Mouse (Mus musculus) gastrocnemius, postnatal 14 days (tissue): ENCODE data around the gene Slc25a39. TPM values are rescaled to one million over a fixed set of nuclear protein-coding genes. Genes with fewer than 3 reads are reported as not detected.

Experiments used
- DNase-seq: peaks from one replicate; pipeline ENCODE4 v3.0.0; 2021; ENCODE audit warnings: mixed read lengths
- intact Hi-C: fragments of 180-260 bp; cut with DNase I; formaldehyde crosslinking; loops from one replicate; pipeline ENCODE4 v1.15.1; 2025; ENCODE audit warnings: low total_unique reads
- long read RNA-seq, 2 experiments: library from polyadenylated mRNA; stranded (forward); transcript quantifications; one replicate each; pipeline ENCODE4 v2.0.0; 2021
- total RNA-seq, 2 experiments: library from RNA; stranded (reverse); gene quantifications; 2 replicates each; pipeline ENCODE4 v1.2.3; 2021

Gene Slc25a39
- 10 to 100 TPM; 46.6 to 48.9 TPM for total RNA-seq
- long read RNA-seq, experiment 1, transcript Slc25a39-201 (12 exons, 1,685 nt), result major isoform, 39 of 46 reads
- long read RNA-seq, experiment 1, partial matches to known transcripts, result 5 of 46 reads
- long read RNA-seq, experiment 1, other reads (novel, unspliced or antisense), result 2 of 46 reads
- long read RNA-seq, experiment 2, transcript Slc25a39-201 (12 exons, 1,685 nt), result major isoform, 51 of 58 reads
- long read RNA-seq, experiment 2, partial matches to known transcripts, result 2 of 58 reads
- long read RNA-seq, experiment 2, other reads (novel, unspliced or antisense), result 4 of 58 reads

- DNase-seq, result no peak
- intact Hi-C loops, result no loop called here
Measured at GRCm38 (mm10) chr11:102407834-102408215, at the start of gene Slc25a39. Gene Slc25a39 (minus strand): TSS chr11:102407946.

DNA sequence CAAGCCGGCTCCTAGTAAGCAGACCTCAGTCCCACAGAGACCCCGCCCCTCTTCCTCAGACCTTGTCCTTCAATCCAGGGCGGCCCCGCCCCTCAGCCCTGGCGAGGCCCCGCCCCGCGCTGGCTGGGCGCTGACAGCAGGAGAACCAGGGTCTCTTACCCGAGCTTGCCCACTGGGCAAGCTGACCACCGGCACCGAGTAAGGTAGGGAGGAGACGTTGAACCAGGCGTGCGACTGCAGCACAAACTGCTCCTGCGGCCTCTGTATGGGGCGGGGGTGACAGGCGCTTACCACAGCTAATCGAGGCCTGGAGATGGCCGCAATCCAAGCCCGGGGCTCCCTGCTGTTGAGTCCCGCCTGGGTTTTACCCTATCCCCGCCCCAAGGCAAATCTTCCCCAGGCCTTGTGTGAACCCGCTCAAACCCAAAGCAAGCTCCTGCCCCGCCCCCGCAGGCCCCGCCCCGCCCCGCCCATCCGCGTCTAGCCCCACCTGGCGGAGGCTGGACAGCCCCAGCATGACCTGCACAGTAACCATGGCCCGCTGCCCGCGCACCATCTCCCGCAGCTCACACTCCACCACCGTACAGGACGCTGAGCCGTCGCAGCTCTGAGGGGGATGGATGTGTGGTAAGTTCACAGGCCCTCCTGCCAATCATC, 48.1 kb upstream of the Slc25a39 start:
- intact Hi-C loops, result no loop called here
- DNase-seq, result peak; percentile 70

DNA sequence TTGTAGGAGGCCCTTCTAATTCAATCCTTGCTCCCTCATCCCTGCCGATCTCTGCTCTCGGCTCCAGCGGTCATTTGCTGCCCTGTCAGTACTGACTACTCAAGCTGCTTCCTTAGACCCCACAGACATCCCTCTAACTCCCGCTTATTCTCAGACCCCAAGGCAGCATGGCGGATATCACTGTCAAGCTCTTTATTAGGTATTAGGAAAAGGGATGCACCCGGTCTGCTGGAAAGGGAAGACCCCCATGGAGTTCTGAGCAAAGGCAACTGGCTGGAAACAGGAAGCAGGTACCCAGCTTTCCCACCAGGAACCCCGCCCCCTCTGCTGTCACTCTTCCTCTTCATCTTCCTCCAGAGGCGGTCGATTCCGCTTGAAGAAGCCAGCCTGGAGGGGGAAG, 45.4 kb upstream of the Slc25a39 start:
- intact Hi-C loops, result no loop called here
- DNase-seq, result no peak

DNA sequence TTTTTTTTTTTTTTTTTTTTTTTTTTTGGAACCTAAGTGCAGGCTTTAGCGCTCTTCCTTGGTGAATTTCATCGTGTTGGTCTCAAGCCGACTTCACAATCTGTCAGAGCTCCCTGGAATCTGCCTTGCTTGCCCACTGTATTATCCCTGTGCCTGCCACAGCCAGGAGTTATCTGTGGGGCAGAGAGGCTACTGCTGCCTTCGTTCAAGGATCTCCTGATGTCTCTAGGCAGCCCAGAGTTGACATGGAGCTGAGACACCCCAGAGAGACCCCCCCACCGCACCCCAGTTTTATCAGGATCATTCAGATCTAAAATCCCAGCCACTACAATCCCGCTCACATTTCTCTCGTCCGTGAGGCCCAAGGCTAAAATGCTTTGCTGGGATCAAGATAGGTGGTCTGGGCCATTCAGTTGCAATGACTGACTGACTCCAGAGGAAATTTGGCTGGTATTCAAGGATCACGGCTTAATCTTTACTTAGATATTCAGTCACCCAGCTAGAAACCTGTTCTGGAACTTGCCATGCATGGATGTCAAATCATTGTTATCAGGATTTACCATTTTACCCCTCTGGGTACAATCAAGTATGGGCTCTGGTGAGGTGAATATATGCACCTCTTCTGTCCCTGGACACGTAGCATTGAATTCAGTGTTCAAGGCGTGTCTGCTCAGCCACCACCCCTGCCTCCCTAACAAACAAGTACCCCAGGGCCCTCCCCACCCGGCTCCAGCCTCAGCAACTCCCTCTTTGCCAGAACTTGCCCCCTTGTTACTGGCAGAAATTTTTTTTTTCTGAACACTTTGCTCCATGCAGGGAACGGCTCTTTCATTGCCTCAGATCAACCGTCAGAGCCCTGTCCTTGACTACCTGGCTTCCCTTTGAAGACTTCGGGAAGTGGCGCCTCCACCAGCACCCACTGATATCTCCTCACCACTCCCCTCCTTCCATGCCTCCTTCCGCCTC, 41.6 kb upstream of the Slc25a39 start:
- intact Hi-C loops, result no loop called here
- no peak for DNase-seq

- DNase-seq, result no peak
- intact Hi-C loops, result no loop called here
Measured at GRCm38 (mm10) chr11:102448327-102448726, 40.6 kb upstream of the Slc25a39 start.

- intact Hi-C loops, result no loop called here
- peak; percentile 82 for DNase-seq
Measured at GRCm38 (mm10) chr11:102447497-102447896, 39.8 kb upstream of the Slc25a39 start, which contains the start of gene Fam171a2. Gene Fam171a2 (minus strand): TSS chr11:102447682.

- DNase-seq, result no peak
- intact Hi-C loops, result no loop called here
Measured at GRCm38 (mm10) chr11:102446581-102447461, 39.1 kb upstream of the Slc25a39 start.

DNA sequence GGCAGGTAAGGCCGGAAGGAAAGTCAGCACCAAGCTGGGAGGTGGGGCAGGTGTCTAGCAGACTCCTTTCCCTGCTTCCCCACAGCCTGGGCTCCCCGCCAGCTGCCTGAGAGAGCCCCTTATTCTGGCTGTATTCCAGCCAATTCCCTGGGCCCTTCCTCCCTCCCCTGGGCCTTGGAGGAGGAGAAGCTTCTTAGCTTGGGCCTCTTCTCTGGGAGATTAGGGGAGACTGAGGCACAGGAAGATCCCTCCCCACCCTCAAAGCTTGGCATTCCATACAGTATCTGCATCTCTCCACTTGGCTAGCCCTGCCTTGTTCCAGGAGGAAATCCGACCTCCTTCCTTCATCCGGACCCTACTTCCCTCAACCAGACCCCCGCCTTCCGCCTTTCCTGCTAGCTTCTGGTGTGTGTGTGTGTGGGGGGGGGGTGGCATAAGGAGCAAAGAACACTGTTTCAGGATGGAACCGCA, 38.2 kb upstream of the Slc25a39 start:
- intact Hi-C loops, result no loop called here
- DNase-seq, result no peak

DNA sequence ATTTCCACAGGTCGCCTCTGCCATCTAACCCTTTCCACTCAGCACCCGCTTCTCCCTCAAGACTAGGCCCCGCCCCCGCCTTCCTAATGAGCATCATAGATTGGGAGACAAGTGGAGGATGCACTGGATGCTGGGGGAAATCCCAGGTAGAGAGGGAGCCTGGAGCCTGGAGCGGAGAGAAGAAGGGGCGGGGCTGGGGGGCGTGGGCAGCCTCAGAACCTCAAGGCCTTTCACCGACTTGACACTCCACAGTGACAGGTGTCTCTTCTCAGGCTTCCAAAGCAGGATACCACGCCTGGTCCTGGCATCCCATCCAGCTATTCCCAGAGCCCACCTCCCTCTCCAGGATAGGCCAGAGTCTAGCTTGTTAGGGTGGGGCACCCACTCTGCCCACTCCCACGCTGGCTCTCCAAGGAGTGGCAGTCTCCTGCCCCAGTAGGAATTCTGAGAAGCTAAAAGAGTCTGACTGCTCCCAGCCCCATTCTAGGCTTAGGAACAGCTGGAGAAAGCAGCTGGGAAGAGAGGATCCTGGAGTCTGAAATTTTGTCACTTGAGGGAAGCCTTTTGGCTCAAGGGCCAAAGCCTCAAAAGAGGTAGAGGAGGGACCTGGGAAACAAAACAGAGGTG, 37.6 kb upstream of the Slc25a39 start:
- DNase-seq, result no peak
- intact Hi-C loops, result no loop called here

GRCm38 (mm10) chr11:102444781-102445180, 37.0 kb upstream of the Slc25a39 start:
- intact Hi-C loops, result no loop called here
- no peak for DNase-seq

DNA sequence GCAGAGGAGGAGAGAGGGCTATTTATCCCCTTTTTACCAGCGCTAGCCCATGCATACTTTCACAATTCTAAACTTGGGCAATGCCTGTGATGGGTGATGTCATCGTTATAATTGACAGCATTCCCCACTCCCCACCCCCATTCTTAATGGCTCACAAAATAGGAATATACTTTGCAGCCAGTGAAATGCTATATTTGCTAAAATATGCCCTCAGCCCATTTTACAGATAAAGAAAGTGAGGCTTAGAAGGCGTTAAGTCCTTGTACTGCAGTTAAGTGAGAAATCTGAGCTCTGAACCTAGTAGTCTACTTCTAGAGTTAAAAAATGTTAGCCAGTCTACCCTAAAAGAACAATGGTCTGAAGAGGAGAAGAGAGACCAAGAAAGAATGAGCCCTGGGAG, 36.6 kb upstream of the Slc25a39 start:
- no peak for DNase-seq
- intact Hi-C loops, result no loop called here

DNA sequence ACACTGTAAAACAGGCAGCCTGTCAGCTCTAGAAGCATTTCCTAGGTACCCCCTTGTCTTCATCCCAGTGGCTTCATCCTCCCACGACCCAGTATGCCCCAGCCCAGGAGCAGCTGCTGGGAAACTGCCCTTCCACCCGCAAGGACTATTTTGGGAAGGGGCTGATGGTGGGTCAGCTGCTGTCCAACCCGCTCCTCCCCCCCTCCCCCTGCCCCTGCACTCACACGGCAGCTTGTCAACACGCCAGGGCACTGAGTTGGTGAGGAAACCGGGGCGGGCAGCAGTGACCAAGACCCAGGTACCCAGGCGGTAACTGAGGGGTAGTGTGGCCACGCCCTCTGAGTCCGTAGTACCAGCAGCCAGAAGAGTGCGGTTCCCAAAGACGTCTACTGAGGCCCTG, 36.0 kb upstream of the Slc25a39 start:
- intact Hi-C loops, result no loop called here
- DNase-seq, result no peak

GRCm38 (mm10) chr11:102442089-102442488, 34.3 kb upstream of the Slc25a39 start:
- intact Hi-C loops, result no loop called here
- DNase-seq, result no peak

DNA sequence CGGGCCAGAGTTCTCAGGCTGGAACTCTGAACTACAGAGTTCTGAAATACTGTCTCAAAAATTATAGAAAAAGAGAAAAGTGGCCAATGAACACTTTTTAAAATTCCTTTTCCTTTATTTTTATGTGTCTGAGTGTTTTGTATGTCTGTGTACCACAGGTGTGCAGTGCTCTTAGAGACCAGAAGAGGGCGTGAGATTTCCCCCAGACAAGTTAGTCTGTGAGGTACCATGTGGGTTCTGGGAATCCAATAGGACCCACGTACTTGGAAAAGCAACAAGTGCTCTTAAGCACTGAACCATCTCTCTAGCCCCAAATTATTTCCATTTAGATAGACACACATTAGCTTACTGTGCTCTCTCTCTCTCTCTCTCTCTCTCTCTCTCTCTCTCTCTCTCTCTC, 33.7 kb upstream of the Slc25a39 start:
- no peak for DNase-seq
- intact Hi-C loops, result no loop called here

- intact Hi-C loops, result no loop called here
- no peak for DNase-seq
Measured at GRCm38 (mm10) chr11:102440255-102440654, 32.5 kb upstream of the Slc25a39 start.

DNA sequence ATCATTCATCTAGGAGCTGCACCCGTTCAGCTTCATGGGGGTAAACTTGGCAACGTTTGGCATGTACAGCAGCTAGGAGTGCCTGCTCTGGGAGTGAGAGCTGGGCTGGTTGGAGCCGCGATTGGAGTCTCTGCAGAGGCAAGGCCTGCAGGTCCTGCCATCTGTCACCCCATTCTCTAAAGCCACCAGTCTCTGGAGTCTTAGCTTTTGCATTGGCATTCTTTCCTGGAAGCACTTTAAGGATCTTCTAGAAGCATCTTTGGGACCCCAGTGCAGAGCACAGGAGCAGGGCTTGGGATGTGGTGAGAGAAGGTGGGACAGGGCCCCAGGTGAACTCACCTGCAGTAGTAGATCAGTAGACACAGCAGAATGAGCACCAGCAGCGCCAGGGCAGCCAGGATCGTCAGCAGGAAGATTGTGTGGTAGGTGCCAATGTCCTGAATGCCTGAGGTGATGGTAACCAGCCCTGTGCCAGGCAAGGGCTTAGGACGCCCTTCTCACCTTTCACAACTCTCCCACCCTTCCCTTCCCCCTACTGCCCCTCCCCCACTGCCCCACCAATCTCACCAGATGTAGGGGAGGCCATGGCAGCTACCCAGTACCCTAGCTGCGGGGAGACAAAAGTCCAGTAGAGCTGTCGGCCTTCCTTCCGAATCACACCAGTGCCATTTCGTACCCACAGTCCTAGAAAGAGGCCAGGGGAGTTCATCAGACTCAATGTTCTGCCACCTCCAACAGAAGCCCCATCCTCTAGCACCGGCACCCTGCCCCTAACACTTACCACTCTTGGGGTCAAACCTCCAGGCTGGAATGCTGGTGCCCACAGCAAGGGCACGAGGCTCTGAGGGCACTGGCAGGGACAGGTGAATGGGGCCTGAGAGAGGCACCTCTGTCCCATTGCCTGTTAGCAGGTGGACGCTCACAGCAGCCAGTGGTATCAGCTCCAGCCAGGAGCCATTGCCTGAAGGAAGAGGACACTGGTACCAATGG, 31.6 kb upstream of the Slc25a39 start:
- intact Hi-C loops, result loop anchor here (5.0 kb wide), 1 partner anchor 132 kb away; no protein-coding TSS in a partner anchor
- no peak for DNase-seq
